Mouse (Mus musculus) heart, adult 2 months (tissue): ENCODE results near the gene Pdilt.

Experiments used
- CTCF ChIP-seq: fragments of 200-600 bp; IDR thresholded peaks from 2 replicates; pipeline ENCODE4 v1.8.1; 2022; ENCODE audit warnings: antibody characterized with exemption, mild to moderate bottlenecking, moderate library complexity
- EP300 ChIP-seq: fragments of 200-500 bp; IDR thresholded peaks from 2 replicates; pipeline ENCODE4 v1.6.1; 2011; ENCODE audit warnings: low read depth, low read length, control low read depth; ENCODE audit not compliant: insufficient read depth
- POLR2A ChIP-seq: fragments of 200-500 bp; IDR thresholded peaks from 2 replicates; pipeline ENCODE4 v1.6.1; 2011; ENCODE audit warnings: mild to moderate bottlenecking, low read depth, low read length, control low read depth; ENCODE audit not compliant: insufficient read depth

DNA sequence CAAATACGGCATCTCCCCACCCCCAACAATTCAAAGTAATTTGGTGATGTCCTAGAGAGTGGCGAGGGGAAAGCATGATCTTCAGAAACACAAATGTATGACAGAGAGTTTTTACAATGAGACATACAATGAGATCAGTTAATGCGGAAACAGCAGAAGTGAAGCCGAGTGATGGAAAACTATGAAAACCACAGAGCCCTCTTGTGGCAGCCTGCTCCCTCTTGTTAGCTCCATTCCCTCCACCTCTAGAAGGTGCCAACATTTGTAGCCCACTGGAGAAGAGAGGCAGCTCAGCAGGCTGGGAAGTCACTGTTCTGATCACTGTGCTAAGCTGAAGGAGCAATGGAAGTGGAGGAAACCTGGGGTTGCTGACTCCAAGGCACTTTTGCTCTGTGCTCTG, 79.4 kb downstream of the Pdilt start:
- no peak for TF ChIP-seq EP300
- no peak for TF ChIP-seq POLR2A
- TF ChIP-seq CTCF: no peak
